Mouse (Mus musculus) gastrocnemius, postnatal 10 days (tissue): ENCODE results near the gene Gmfg. TPM values are rescaled to one million over a fixed set of nuclear protein-coding genes. Genes with fewer than 3 reads are reported as not detected.

Source experiments
- DNase-seq: peaks from one replicate; pipeline ENCODE4 v3.0.0; 2021; ENCODE audit warnings: mixed read lengths
- total RNA-seq, 2 experiments: library from RNA; stranded (reverse); gene quantifications; 2 replicates each; pipeline ENCODE4 v1.2.3; 2021

The Gmfg gene
- total RNA-seq, 2 experiments from 2014 or later: 10.0 to 10.8 TPM

- no peak for DNase-seq
Observed at GRCm38 (mm10) chr7:28482854-28483253, 45.6 kb downstream of the Gmfg start.

DNA sequence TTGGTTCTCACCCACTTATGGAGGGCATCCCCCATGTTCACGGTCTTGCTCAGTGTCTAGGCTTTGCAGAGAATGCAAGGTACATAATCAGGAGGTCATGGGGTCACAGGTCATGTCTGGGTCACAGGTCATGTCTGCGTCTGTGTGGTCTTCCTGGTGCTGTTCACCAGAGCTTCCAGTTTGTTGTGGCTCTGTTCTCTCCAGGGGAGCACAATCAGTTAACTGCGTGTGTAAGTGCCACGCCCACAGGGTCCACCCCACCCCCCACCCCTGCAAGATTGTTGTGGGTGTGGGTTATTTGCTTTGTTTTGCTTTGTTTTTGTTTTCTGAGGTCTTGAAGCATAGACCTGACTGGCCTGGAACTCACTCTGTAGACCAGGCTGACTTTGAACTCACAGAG lies 46.9 kb downstream of the Gmfg start:
- no peak for DNase-seq

GRCm38 (mm10) chr7:28488030-28488491 lies 50.8 kb downstream of the Gmfg start:
- DNase-seq: no peak

GRCm38 (mm10) chr7:28490410-28490809 lies 53.2 kb downstream of the Gmfg start:
- DNase-seq: peak; percentile 13

- DNase-seq: no peak
Observed at GRCm38 (mm10) chr7:28490903-28491302, 53.7 kb downstream of the Gmfg start.

- no peak for DNase-seq
Observed at GRCm38 (mm10) chr7:28492310-28492709, 55.1 kb downstream of the Gmfg start.

- no peak for DNase-seq
Observed at GRCm38 (mm10) chr7:28495426-28495825, 58.2 kb downstream of the Gmfg start.

Other genes with a start within 250 kb of the Gmfg start
- gene Eid2, start 169.6 kb upstream of the Gmfg start, total RNA-seq: 10 to 100 TPM; 14.2 to 15.6 TPM
- 1 to 10 TPM; 7.7 to 8.6 TPM for gene Eid2b, start 159.7 kb upstream of the Gmfg start, total RNA-seq
- gene Selenov, start 146.3 kb upstream of the Gmfg start, total RNA-seq: not detected
- gene Dll3, start 135.2 kb upstream of the Gmfg start, total RNA-seq: not detected
- gene Timm50, start 125.4 kb upstream of the Gmfg start, total RNA-seq: 10 to 100 TPM; 40.1 to 43.8 TPM
- 10 to 100 TPM; 65.5 to 67.0 TPM for gene Supt5, start 98.7 kb upstream of the Gmfg start, total RNA-seq
- gene Rps16, start 86.8 kb upstream of the Gmfg start, total RNA-seq: 100 to 1,000 TPM; 757 to 807 TPM
- gene Plekhg2, start 64.8 kb upstream of the Gmfg start, total RNA-seq: 10 to 100 TPM; 18.7 to 30.0 TPM
- 10 to 100 TPM in 1 of 2 experiments, 1 to 10 TPM in 1; 8.1 to 10.5 TPM for gene Zfp36, start 57.2 kb upstream of the Gmfg start, total RNA-seq
- gene Med29, start 44.7 kb upstream of the Gmfg start, total RNA-seq: 10 to 100 TPM; 22.6 to 23.0 TPM
- 10 to 100 TPM; 36.5 to 46.2 TPM for gene Paf1, start 44.5 kb upstream of the Gmfg start, total RNA-seq
- 1 to 10 TPM; 1.4 to 2.0 TPM for gene Lrfn1, start 14.5 kb downstream of the Gmfg start, total RNA-seq
- not detected for gene Ifnl2, start 73.0 kb downstream of the Gmfg start, total RNA-seq
- gene Ifnl3, start 85.4 kb downstream of the Gmfg start, total RNA-seq: not detected
- gene Sycn, start 103.4 kb downstream of the Gmfg start, total RNA-seq: not detected
- gene Nccrp1, start 109.8 kb downstream of the Gmfg start, total RNA-seq: not detected
- 10 to 100 TPM; 24.7 to 27.5 TPM for gene Samd4b, start 160.7 kb downstream of the Gmfg start, total RNA-seq
- gene Pak4, start 160.7 kb downstream of the Gmfg start, total RNA-seq: 1 to 10 TPM; 5.5 to 7.0 TPM
- gene Acp7, start 193.9 kb downstream of the Gmfg start, total RNA-seq: not detected